Mouse (Mus musculus) embryonic facial prominence, embryonic 11.5 days (tissue): ENCODE measurements around the gene Stag1. TPM values are rescaled to one million over a fixed set of nuclear protein-coding genes. Genes with fewer than 3 reads are reported as not detected.

Experiments used
- ATAC-seq: fragments of 200-750 bp; cut with Nextera tagmentation; replicated peaks from 2 replicates; pipeline ENCODE4 v1.8.0; 2017; ENCODE audit warnings: low read depth; ENCODE audit not compliant: insufficient number of reproducible peaks, low FRiP score, low TSS enrichment
- DNase-seq: peaks from one replicate; pipeline ENCODE4 v3.0.0-alpha.2; 2015; ENCODE audit warnings: low spot score
- H3K27ac ChIP-seq: fragments of 300-500 bp; sonication (generic); replicated peaks from 2 replicates; pipeline ENCODE4 v1.5.1; 2014; ENCODE audit warnings: mild to moderate bottlenecking, low read depth, low read length, control low read depth
- H3K27me3 ChIP-seq: fragments of 300-500 bp; sonication (generic); 2 replicates; pipeline ENCODE4 v1.6.1; 2014; ENCODE audit warnings: mild to moderate bottlenecking, low read length, moderate library complexity, mixed read lengths; ENCODE audit not compliant: control insufficient read depth, insufficient read depth
- H3K36me3 ChIP-seq: fragments of 300-500 bp; sonication (generic); replicated peaks from 2 replicates; pipeline ENCODE4 v1.6.1; 2014; ENCODE audit warnings: low read depth, mild to moderate bottlenecking, low read length, moderate library complexity, mixed read lengths; ENCODE audit not compliant: control insufficient read depth, insufficient read depth
- H3K4me1 ChIP-seq: fragments of 300-500 bp; sonication (generic); 2 replicates; pipeline ENCODE4 v1.6.1; 2014; ENCODE audit warnings: low read length, mixed read lengths; ENCODE audit not compliant: control insufficient read depth, insufficient read depth
- H3K4me2 ChIP-seq: fragments of 300-500 bp; sonication (generic); 2 replicates; pipeline ENCODE4 v1.6.1; 2014; ENCODE audit warnings: low read depth, mild to moderate bottlenecking, control low read depth, low read length, moderate library complexity
- H3K4me3 ChIP-seq: fragments of 300-500 bp; sonication (generic); 2 replicates; pipeline ENCODE4 v1.5.1; 2014; ENCODE audit warnings: low read depth, low read length, control low read depth
- H3K9ac ChIP-seq: fragments of 300-500 bp; sonication (generic); replicated peaks from 2 replicates; pipeline ENCODE4 v1.6.1; 2014; ENCODE audit warnings: mild to moderate bottlenecking, control low read depth, low read length
- H3K9me3 ChIP-seq: fragments of 300-500 bp; sonication (generic); replicated peaks from 2 replicates; pipeline ENCODE4 v1.6.1; 2016; ENCODE audit warnings: mild to moderate bottlenecking, low read length, inconsistent platforms, mixed read lengths; ENCODE audit not compliant: control insufficient read depth
- WGBS: fragments of 180-500 bp; shearing (Covaris S2); extraction: QIAGEN DNeasy Blood & Tissue Kit; methylation state at CpG from one replicate; pipeline ENCODE4 v1.1.7; 2014; 5-methylcytosine and 5-hydroxymethylcytosine counted together
- polyA plus RNA-seq: library from polyadenylated mRNA; unstranded; fragments of >200 nt; fragmentation: Nextera tagmentation; extraction: Ambion mirVana; gene quantifications from 2 replicates; pipeline ENCODE4 v1.2.1, GENCODE M21; 2014

Stag1 gene
- polyA plus RNA-seq, 1 experiment from 2014 or later: 61.7 TPM

GRCm38 (mm10) chr9:100982786-100983185 is 385.2 kb downstream of the Stag1 start:
- ATAC-seq: no peak
- Histone ChIP-seq H3K4me1 (no peaks in the 10 kb centered on the region), H3K9me3 (no peaks in the 10 kb centered on the region), H3K36me3 (no peaks in the 10 kb centered on the region), H3K27ac (no peak overlapping the region), H3K9ac (no peak overlapping the region), H3K4me2 (no peak overlapping the region), H3K27me3 (no peaks in the 10 kb centered on the region), H3K4me3 (no peak overlapping the region)
- WGBS: 96% methylated on average over 7 of the region's 7 CpGs
- no peak for DNase-seq

- ATAC-seq: no peak
- H3K27ac ChIP-seq: no peak overlapping the region
Observed at GRCm38 (mm10) chr9:100984381-100985310, 387.0 kb downstream of the Stag1 start.

GRCm38 (mm10) chr9:100987006-100987405 is 389.4 kb downstream of the Stag1 start:
- H3K9ac ChIP-seq: no peak overlapping the region
- H3K4me2 ChIP-seq: no peak overlapping the region
- no peak overlapping the region for H3K4me3 ChIP-seq
- 92% methylated on average over 5 of the region's 5 CpGs for WGBS
- H3K27ac ChIP-seq: no peak overlapping the region
- H3K27me3 ChIP-seq: no peaks in the 10 kb centered on the region
- no peak for ATAC-seq
- H3K9me3 ChIP-seq: no peaks in the 10 kb centered on the region
- H3K36me3 ChIP-seq: no peaks in the 10 kb centered on the region
- H3K4me1 ChIP-seq: no peaks in the 10 kb centered on the region
- no peak for DNase-seq

More at GRCm38 (mm10) chr9:100984381-100985310, 387.0 kb downstream of the Stag1 start:
- Histone ChIP-seq H3K9ac (no peak overlapping the region), H3K4me3 (no peak overlapping the region), H3K9me3 (no peaks in the 10 kb centered on the region), H3K27me3 (no peaks in the 10 kb centered on the region), H3K4me2 (no peak overlapping the region), H3K4me1 (no peaks in the 10 kb centered on the region), H3K36me3 (no peaks in the 10 kb centered on the region)
- DNase-seq: no peak
- WGBS: 95% methylated on average over 25 of the region's 25 CpGs

GRCm38 (mm10) chr9:100987850-100988249 is 390.3 kb downstream of the Stag1 start:
- Histone ChIP-seq H3K36me3 (no peaks in the 10 kb centered on the region), H3K4me3 (no peak overlapping the region)

GRCm38 (mm10) chr9:100990609-100991008 is 393.0 kb downstream of the Stag1 start:
- DNase-seq (no peak), ATAC-seq (no peak)
- Histone ChIP-seq H3K4me2 (no peak overlapping the region), H3K27me3 (no peaks in the 10 kb centered on the region), H3K27ac (no peak overlapping the region), H3K9ac (no peak overlapping the region), H3K36me3 (no peaks in the 10 kb centered on the region), H3K4me1 (no peaks in the 10 kb centered on the region), H3K4me3 (no peak overlapping the region), H3K9me3 (no peaks in the 10 kb centered on the region)
- 94% methylated on average over 5 of the region's 5 CpGs for WGBS

More at GRCm38 (mm10) chr9:100987850-100988249, 390.3 kb downstream of the Stag1 start:
- Histone ChIP-seq H3K9ac (no peak overlapping the region), H3K4me2 (no peak overlapping the region), H3K27ac (no peak overlapping the region), H3K9me3 (no peaks in the 10 kb centered on the region), H3K4me1 (no peaks in the 10 kb centered on the region), H3K27me3 (no peaks in the 10 kb centered on the region)
- DNase-seq: no peak
- ATAC-seq: no peak
- whole genome bisulfite sequencing: 91% methylated on average over 3 of the region's 3 CpGs

GRCm38 (mm10) chr9:100991321-100991720 is 393.7 kb downstream of the Stag1 start:
- DNase-seq (no peak), ATAC-seq (no peak)
- no peak overlapping the region for H3K4me2 ChIP-seq
- no peak overlapping the region for H3K9ac ChIP-seq
- WGBS: 89% methylated on average over 2 of the region's 2 CpGs
- no peak overlapping the region for H3K27ac ChIP-seq
- no peaks in the 10 kb centered on the region for H3K9me3 ChIP-seq
- H3K4me1 ChIP-seq: no peaks in the 10 kb centered on the region
- no peaks in the 10 kb centered on the region for H3K36me3 ChIP-seq
- no peak overlapping the region for H3K4me3 ChIP-seq
- H3K27me3 ChIP-seq: no peaks in the 10 kb centered on the region

GRCm38 (mm10) chr9:100992191-100992590 is 394.6 kb downstream of the Stag1 start:
- Histone ChIP-seq H3K9me3 (no peaks in the 10 kb centered on the region), H3K4me3 (no peak overlapping the region), H3K4me1 (no peaks in the 10 kb centered on the region), H3K27me3 (no peaks in the 10 kb centered on the region), H3K4me2 (no peak overlapping the region), H3K27ac (no peak overlapping the region), H3K9ac (no peak overlapping the region), H3K36me3 (no peaks in the 10 kb centered on the region)
- ATAC-seq (no peak), DNase-seq (no peak)
- 89% methylated on average over 2 of the region's 2 CpGs for WGBS

GRCm38 (mm10) chr9:100993937-100994336 is 396.3 kb downstream of the Stag1 start:
- Histone ChIP-seq H3K9ac (no peak overlapping the region), H3K36me3 (no peaks in the 10 kb centered on the region), H3K9me3 (no peaks in the 10 kb centered on the region), H3K27me3 (no peaks in the 10 kb centered on the region), H3K4me1 (no peaks in the 10 kb centered on the region), H3K4me2 (no peak overlapping the region), H3K27ac (no peak overlapping the region), H3K4me3 (no peak overlapping the region)
- ATAC-seq (no peak), DNase-seq (no peak)
- WGBS: 88% methylated on average over 4 of the region's 4 CpGs
